Mouse (Mus musculus) G1E (cell line): ENCODE results near the gene Sar1a.

ENCODE experiments used
- CTCF ChIP-seq: IDR thresholded peaks from 2 replicates; pipeline ENCODE4 v1.5.1; 2012; ENCODE audit warnings: low read depth, low read length, inconsistent platforms, mixed read lengths
- GATA1 ChIP-seq: IDR thresholded peaks from 2 replicates; pipeline ENCODE4 v1.6.1; 2012; ENCODE audit warnings: borderline replicate concordance, low read length, inconsistent platforms, mixed read lengths
- GATA2 ChIP-seq: IDR thresholded peaks from 2 replicates; pipeline ENCODE4 v1.6.1; 2012; ENCODE audit warnings: low read depth, low read length, inconsistent platforms, borderline replicate concordance
- POLR2AphosphoS5 ChIP-seq: IDR thresholded peaks from 2 replicates; pipeline ENCODE4 v1.6.1; 2012; ENCODE audit warnings: low read depth, low read length, inconsistent platforms; ENCODE audit not compliant: insufficient replicate concordance
- TAL1 ChIP-seq: conservative IDR thresholded peaks from 2 replicates; pipeline ENCODE4 v1.6.1; 2012; ENCODE audit warnings: low read depth, low read length, inconsistent platforms, mixed read lengths

DNA sequence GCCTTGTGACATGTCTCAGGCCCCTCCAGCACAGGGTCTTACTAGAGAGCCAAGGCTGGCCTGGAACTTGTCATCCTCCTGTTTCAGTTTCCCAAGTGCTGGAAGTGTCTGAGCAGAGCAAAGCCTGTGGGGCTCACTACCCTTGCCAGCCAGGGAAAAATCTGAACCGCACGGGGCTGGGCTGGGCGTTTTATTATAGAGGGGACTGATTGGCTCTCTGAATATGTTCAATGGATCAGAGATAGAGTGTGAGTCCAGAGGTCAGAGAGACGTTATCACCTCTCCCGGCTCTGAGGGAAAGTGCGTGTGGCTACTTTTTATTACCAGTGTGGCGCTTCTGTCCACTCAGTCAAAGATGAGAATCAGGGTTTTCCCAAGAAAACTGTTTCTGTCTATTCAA, 33.5 kb upstream of the Sar1a start:
- TF ChIP-seq CTCF (no peak), GATA1 (no peak), TAL1 (no peak), GATA2 (no peak), POLR2AphosphoS5 (no peak)
